Mouse (Mus musculus): ENCODE data around the gene Ear2.
"Not testable (repeated sequence)": the region's sequence is repeated elsewhere in the genome, so short reads cannot be mapped to it uniquely, and the experiment has no call there.

DNA sequence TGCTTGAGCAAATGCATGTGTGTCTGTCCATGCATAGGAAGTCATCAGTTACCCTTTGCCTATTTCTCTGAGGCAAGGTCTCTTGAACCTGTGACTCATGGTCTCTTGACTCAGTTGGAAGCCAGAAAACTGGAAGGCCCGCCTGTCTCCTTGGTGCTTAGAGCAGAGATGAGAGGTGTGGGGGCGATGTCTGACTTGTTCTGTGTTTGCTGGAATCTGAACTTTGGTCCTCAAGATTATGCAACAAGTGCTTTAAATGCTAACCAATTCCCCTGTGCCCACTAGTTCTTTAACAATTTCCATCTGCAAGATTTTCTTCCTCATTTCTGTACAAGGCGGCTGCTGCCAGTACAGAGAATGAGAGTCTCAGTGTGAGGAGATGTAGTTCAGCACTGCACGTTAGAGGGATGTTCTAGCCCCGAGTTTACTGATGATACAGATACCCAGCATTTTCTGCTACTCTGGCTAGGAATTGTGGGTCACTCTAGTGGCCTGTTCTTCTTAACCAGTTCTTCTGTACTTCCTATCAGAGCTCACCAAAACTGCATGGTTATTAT lies 24.6 kb upstream of the Ear2 start:
- TF ChIP-seq CTCF, EP300 (IDR thresholded peaks at IDR 0.05): not testable (repeated sequence)

Measured in lung, postnatal 0 days (tissue).